Mouse (Mus musculus) adrenal gland, postnatal 0 days (tissue): Measurements from ENCODE around the gene Gm21117. TPM values are rescaled to one million over a fixed set of nuclear protein-coding genes. Genes with fewer than 3 reads are reported as not detected.

Source experiments
- polyA plus RNA-seq: library from polyadenylated mRNA; unstranded; fragments of >200 nt; fragmentation: Nextera tagmentation; extraction: Ambion mirVana; gene quantifications from 2 replicates; pipeline ENCODE4 v1.2.1, GENCODE M21; 2015

Gm21117 gene
- polyA plus RNA-seq = not detected in 2 replicates

DNA sequence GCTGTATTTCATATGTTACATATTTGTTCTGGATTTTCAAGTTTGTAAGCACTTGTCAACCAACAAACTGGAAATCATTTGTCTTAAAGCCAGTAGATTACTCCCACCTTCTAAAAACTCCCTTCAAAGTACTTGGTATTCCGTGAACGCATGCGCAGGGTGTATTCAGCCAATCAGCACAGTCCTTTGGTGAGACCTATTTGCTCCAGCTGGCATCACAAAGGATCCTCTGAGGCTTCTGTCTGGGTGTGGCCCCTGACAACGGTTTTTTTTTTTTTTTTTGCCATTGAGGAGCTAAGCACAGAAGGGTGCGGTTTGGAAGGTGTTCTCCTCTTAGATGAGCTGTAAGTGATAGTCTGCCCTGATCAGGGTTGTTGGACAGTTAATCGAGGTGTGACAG lies at the start of gene Gm21117:
Gene Gm21117, plus strand, starts transcription at position 301 of the 400 bp plus-strand sequence.

